Mouse (Mus musculus): Measurements from ENCODE around the gene Clrn3. TPM values are rescaled to one million over a fixed set of nuclear protein-coding genes. Genes with fewer than 3 reads are reported as not detected.
"Not testable (repeated sequence)": the region's sequence is repeated elsewhere in the genome, so short reads cannot be mapped to it uniquely, and the experiment has no call there.

The Clrn3 gene
- polyA plus RNA-seq, 1 experiment from 2014 or later = not detected

DNA sequence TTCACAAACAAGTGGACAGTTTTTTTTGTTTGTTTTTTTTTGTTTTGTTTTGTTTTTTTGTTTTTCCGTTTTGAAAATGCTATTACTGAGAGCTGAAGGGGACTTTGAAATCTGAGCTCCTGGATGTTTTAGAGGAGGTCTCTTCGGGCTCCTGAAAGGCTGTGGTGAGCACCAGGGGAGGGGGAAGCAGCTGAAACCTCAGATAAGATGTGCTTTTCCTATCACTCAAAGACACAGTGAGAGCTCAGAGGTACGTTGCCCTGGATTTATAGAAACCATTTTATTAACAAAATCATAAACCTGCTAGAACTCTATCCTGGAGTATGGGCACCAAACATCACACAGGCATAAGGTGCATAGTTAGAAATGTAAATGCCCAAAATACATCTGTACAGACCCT is 1.3 kb downstream of the Clrn3 start:
- H3K4me3 ChIP-seq = no peak overlapping the region
- no peaks in the 10 kb centered on the region for H3K4me1 ChIP-seq
- H3K27me3 ChIP-seq (replicated peaks; ENCODE audit: low read depth, poor library complexity, severe bottlenecking) = no peaks in the 10 kb centered on the region
- DNase-seq (ENCODE audit: low spot score) = no peak
- no peak overlapping the region for H3K27ac ChIP-seq (replicated peaks)
- WGBS = 61% methylated on average over 3 of the region's 3 CpGs
- H3K36me3 ChIP-seq (replicated peaks) = no peaks in the 10 kb centered on the region
- no peaks in the 10 kb centered on the region for H3K9me3 ChIP-seq

DNA sequence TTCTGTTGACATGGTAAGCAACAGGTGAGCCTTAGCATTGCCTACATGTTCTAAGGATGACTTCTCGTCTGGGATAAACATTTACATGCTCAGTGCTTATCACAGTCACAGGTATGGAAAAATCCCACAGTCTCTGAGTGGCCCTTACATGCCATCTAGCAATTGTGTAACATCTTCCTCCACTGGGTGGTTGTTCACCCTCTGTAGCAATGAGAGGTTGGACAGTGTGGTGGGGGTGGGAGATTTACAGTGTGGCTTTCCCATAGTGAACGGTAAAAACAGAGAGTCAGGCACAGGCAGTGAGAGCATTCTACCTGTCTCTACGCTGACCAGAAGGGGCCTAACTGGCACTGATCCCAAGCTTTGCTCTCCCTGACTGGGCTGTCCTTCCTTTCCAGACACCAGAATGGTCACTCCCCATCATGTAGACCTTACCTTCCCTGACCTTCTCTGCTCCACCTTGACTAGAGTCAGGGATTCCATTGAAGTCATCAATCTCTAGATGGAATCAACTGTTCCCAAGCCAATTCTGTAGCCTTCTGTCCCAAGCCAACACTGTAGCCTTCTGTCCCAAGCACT is 1.8 kb downstream of the Clrn3 start:
- no peak for DNase-seq (ENCODE audit: low spot score)
- Histone ChIP-seq H3K9me3 (no peaks in the 10 kb centered on the region), H3K27me3 (replicated peaks; ENCODE audit: low read depth, poor library complexity, severe bottlenecking) (no peaks in the 10 kb centered on the region), H3K4me1 (peaks cover 5% of the 10 kb centered on the region), H3K4me3 (no peak overlapping the region), H3K27ac (replicated peaks) (no peak overlapping the region), H3K36me3 (replicated peaks) (no peaks in the 10 kb centered on the region)
- WGBS = 90% methylated on average over 3 of the region's 3 CpGs

DNA sequence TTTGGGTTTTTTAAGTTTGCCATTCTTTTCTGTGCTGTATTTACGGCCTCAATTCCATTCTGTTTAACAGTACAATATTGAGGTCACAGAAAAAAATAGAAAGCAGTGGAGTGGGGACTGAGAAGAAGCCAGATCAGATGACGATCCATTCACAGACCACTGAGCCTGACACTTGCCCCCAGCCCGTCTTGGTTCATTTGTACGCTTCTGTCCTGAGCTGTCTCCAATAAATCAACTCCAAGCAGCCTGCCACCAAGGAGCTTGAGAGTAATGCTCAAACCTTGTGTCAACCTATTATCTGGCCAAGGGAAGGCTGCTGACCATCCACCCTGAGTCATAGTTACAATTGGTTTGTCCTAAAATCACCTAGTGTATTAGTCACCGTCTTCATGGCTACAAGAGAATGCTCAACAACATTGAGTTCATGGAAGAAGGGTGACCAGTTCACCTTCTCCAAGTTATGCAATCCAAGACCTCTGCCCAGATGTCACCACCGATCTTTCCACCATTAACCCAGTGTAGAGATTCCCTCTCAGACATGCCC is 4.0 kb downstream of the Clrn3 start:
- Histone ChIP-seq H3K27ac (replicated peaks) (no peak overlapping the region), H3K4me1 (peaks cover 8% of the 10 kb centered on the region), H3K36me3 (replicated peaks) (no peaks in the 10 kb centered on the region), H3K4me3 (no peak overlapping the region), H3K27me3 (replicated peaks; ENCODE audit: low read depth, poor library complexity, severe bottlenecking) (no peaks in the 10 kb centered on the region), H3K9me3 (no peaks in the 10 kb centered on the region)
- no peak for DNase-seq (ENCODE audit: low spot score)
- WGBS = 88% methylated on average over 6 of the region's 6 CpGs

DNA sequence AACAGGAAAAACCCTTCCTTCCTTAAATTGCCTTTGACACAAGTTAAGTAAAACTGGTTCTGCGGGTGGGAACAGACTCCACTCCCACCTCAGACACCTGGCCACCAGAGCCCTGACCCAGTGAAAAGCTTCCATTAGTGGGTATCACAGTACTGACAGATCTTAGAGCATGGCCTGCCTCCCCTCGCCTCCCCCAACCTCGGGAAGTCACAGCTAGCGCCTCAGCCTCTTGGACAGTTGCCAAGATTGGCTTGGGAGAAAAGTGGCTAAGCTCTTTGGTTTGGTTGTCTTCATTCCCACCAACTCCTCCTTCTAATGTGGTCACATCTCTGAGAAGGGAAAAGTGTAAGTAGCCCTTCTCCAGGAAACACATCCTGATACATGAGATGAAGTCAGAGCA is 4.5 kb downstream of the Clrn3 start:
- no peak for DNase-seq (ENCODE audit: low spot score)
- Histone ChIP-seq H3K27ac (replicated peaks) (no peak overlapping the region), H3K4me1 (peaks cover 8% of the 10 kb centered on the region), H3K36me3 (replicated peaks) (no peaks in the 10 kb centered on the region), H3K27me3 (replicated peaks; ENCODE audit: low read depth, poor library complexity, severe bottlenecking) (no peaks in the 10 kb centered on the region), H3K4me3 (no peak overlapping the region), H3K9me3 (no peaks in the 10 kb centered on the region)
- WGBS = 84% methylated on average over 4 of the region's 4 CpGs

GRCm38 (mm10) chr7:135521755-135522512 is 6.5 kb downstream of the Clrn3 start:
- WGBS = 71% methylated on average over 15 of the region's 15 CpGs
- Histone ChIP-seq H3K4me3 (no peak overlapping the region), H3K27ac (replicated peaks) (no peak overlapping the region), H3K4me1 (peaks cover 15% of the 10 kb centered on the region), H3K27me3 (replicated peaks; ENCODE audit: low read depth, poor library complexity, severe bottlenecking) (no peaks in the 10 kb centered on the region), H3K36me3 (replicated peaks) (no peaks in the 10 kb centered on the region), H3K9me3 (no peaks in the 10 kb centered on the region)
- no peak for DNase-seq (ENCODE audit: low spot score)

GRCm38 (mm10) chr7:135520241-135520640 is 8.2 kb downstream of the Clrn3 start:
- H3K9me3 ChIP-seq = no peaks in the 10 kb centered on the region
- no peak overlapping the region for H3K27ac ChIP-seq (replicated peaks)
- DNase-seq (ENCODE audit: low spot score) = no peak
- 81% methylated on average over 5 of the region's 5 CpGs for WGBS
- no peaks in the 10 kb centered on the region for H3K27me3 ChIP-seq (replicated peaks; ENCODE audit: low read depth, poor library complexity, severe bottlenecking)
- H3K36me3 ChIP-seq (replicated peaks) = no peaks in the 10 kb centered on the region
- H3K4me1 ChIP-seq = peaks cover 18% of the 10 kb centered on the region
- H3K4me3 ChIP-seq = no peak overlapping the region

DNA sequence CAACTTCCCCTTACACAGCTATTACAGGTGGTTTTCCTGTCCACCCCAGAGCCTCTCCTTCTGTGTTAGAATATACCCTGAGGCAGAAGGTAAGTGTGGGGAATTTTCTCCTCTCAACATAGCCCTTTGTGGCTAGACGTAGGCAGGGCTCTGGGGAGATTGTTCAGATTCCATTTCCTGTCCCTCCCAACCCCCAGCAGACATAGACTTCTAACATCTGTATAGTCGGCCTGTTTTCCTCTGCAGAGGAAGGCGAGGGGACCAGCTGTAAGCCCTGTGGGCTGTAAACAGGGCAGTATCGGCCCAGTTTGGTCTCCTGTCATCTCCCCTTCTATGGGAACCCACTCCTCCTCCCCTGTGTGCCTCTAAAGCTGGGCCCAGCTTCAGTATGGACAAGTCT is 11.3 kb downstream of the Clrn3 start:
- no peaks in the 10 kb centered on the region for H3K36me3 ChIP-seq (replicated peaks)
- 42% methylated on average over 4 of the region's 4 CpGs for WGBS
- no peaks in the 10 kb centered on the region for H3K27me3 ChIP-seq (replicated peaks; ENCODE audit: low read depth, poor library complexity, severe bottlenecking)

DNA sequence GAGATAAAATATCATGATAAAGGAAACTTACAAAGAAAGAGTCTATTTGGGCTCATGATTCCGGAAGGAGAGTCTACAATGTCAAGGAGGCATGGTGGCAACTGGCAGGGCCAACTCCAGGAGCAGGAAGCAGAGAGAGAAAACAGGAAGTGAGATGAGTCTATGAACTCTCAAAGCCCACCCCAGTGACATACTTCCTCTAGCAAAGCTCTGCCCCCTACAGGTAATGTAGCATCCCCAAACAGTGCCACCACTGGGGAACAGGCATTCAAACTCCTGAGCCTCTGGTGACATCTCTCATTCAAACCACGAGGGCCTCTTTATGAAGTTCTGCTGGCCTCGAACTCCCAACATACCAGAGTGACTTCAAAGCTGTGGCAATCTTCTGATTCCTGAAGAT is 16.7 kb downstream of the Clrn3 start:
- DNase-seq (ENCODE audit: low spot score) = no peak
- WGBS = 84% methylated on average over 3 of the region's 3 CpGs
- Histone ChIP-seq H3K4me3 (no peak overlapping the region), H3K4me1 (0 out of 2 replicates have a peak, but pooled peaks cover 2% of the 10 kb centered on the region), H3K9me3 (no peaks in the 10 kb centered on the region), H3K27me3 (replicated peaks; ENCODE audit: low read depth, poor library complexity, severe bottlenecking) (no peaks in the 10 kb centered on the region), H3K36me3 (replicated peaks) (no peaks in the 10 kb centered on the region), H3K27ac (replicated peaks) (no peak overlapping the region)

More for the DNA sequence above, 11.3 kb downstream of the Clrn3 start:
- no peak for DNase-seq (ENCODE audit: low spot score)
- no peak overlapping the region for H3K27ac ChIP-seq (replicated peaks)
- no peaks in the 10 kb centered on the region for H3K9me3 ChIP-seq
- H3K4me3 ChIP-seq = no peak overlapping the region
- peaks cover 18% of the 10 kb centered on the region for H3K4me1 ChIP-seq

DNA sequence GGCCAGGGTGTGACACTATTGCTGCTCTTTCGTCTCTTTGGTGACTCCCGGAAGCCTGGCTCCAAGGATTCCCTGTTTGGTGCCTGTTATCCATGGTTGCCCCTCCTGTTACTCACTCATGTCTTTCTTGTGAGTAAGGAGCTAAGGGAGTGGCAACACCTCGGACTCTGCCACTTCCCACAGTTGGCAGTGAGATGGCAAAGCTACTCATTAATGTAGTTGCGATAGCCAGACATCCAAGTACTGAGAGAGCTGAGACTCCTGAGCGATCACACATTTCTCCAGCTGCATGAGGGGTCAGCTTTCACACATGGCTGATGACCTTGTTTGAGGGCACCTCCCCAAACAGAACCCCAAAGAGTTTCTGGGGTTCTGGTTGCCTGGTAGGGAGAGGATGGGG is 18.0 kb downstream of the Clrn3 start:
- Histone ChIP-seq H3K27me3 (replicated peaks; ENCODE audit: low read depth, poor library complexity, severe bottlenecking) (no peaks in the 10 kb centered on the region), H3K4me1 (no peaks in the 10 kb centered on the region), H3K36me3 (replicated peaks) (no peaks in the 10 kb centered on the region), H3K9me3 (peaks cover 2% of the 10 kb centered on the region; the same call in 1 of the 2 replicates), H3K4me3 (no peak overlapping the region), H3K27ac (replicated peaks) (no peak overlapping the region)
- WGBS = 89% methylated on average over 5 of the region's 5 CpGs
- no peak for DNase-seq (ENCODE audit: low spot score)

DNA sequence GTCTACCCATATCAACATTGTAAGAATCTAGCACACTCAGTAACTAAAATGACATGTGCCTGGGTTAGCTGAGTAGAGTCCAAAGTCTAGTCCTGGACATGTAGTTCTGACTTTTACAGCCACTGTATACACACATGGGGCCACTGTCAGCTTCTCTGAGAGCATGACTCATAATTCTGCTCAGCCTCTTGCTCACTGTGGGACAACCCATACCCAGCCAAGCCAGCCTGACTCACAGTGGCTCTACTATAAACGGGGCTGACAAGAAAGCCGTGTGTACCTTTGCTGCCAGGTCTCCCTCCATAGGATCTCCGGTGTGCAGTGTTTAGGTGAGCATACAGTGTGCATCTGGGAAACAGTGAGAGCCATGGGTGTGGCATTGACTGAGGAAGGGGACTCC is 19.2 kb downstream of the Clrn3 start:
- Histone ChIP-seq H3K4me1 (no peaks in the 10 kb centered on the region), H3K4me3 (no peak overlapping the region), H3K36me3 (replicated peaks) (no peaks in the 10 kb centered on the region), H3K27ac (replicated peaks) (no peak overlapping the region), H3K9me3 (peaks cover 2% of the 10 kb centered on the region; the same call in 1 of the 2 replicates), H3K27me3 (replicated peaks; ENCODE audit: low read depth, poor library complexity, severe bottlenecking) (no peaks in the 10 kb centered on the region)
- DNase-seq (ENCODE audit: low spot score) = no peak
- WGBS = 87% methylated on average over 3 of the region's 3 CpGs

GRCm38 (mm10) chr7:135508602-135509001 is 19.9 kb downstream of the Clrn3 start:
- no peak overlapping the region for H3K4me3 ChIP-seq
- WGBS = 87% methylated on average over 4 of the region's 4 CpGs

DNA sequence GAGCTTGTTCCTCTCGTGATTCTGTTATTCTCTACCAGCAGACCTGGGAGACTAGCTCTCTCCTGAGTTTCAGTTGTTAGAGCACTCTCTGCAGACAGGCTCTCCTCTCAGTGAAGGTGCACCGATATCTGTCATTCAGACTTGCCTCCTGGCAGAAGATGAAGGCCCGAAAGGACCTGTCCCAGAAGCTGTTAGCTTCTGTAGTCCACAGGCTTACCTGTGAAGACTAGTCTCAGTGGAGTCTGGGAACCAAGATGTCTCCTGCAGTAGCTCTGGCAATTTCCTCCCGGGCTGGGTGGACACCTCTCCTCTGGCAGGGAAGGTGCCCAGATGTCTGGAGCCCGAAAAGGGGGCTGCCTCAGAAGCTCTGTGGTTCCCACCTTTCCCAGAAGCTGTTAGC is 21.9 kb downstream of the Clrn3 start:
- H3K4me1 ChIP-seq; H3K27ac ChIP-seq (replicated peaks); H3K27me3 ChIP-seq (replicated peaks; ENCODE audit: low read depth, poor library complexity, severe bottlenecking); H3K4me3 ChIP-seq; H3K36me3 ChIP-seq (replicated peaks); H3K9me3 ChIP-seq; DNase-seq (ENCODE audit: low spot score): not testable (repeated sequence)
- 91% methylated on average over 5 of the region's 5 CpGs for WGBS

More at GRCm38 (mm10) chr7:135508602-135509001, 19.9 kb downstream of the Clrn3 start:
- Histone ChIP-seq H3K9me3 (peaks cover 2% of the 10 kb centered on the region; the same call in 1 of the 2 replicates), H3K4me1 (no peaks in the 10 kb centered on the region), H3K27ac (replicated peaks) (no peak overlapping the region), H3K36me3 (replicated peaks) (no peaks in the 10 kb centered on the region), H3K27me3 (replicated peaks; ENCODE audit: low read depth, poor library complexity, severe bottlenecking) (no peaks in the 10 kb centered on the region)
- no peak for DNase-seq (ENCODE audit: low spot score)

- H3K36me3 ChIP-seq (replicated peaks) = no peaks in the 10 kb centered on the region
- H3K4me1 ChIP-seq = no peaks in the 10 kb centered on the region
- no peaks in the 10 kb centered on the region for H3K27me3 ChIP-seq (replicated peaks; ENCODE audit: low read depth, poor library complexity, severe bottlenecking)
- no peak for DNase-seq (ENCODE audit: low spot score)
- no peak overlapping the region for H3K27ac ChIP-seq (replicated peaks)
- WGBS = 59% methylated on average over 2 of the region's 2 CpGs
- H3K4me3 ChIP-seq = no peak overlapping the region
- no peaks in the 10 kb centered on the region for H3K9me3 ChIP-seq
These were observed 29.1 kb downstream of the Clrn3 start for GRCm38 (mm10) chr7:135499403-135499802.
